Mouse (Mus musculus) layer of hippocampus, adult 9-11 months (tissue): ENCODE results near the gene Pate2.
"Not testable (repeated sequence)": the region's sequence is repeated elsewhere in the genome, so short reads cannot be mapped to it uniquely, and the experiment has no call there.

Source experiments
- DNase-seq: peaks from one replicate; pipeline ENCODE4 v3.0.0; 2022

Pate2 gene

GRCm38 (mm10) chr9:35558257-35559008 is 11.7 kb upstream of the Pate2 start, which contains the start of the genes Ddx25 and Pus3:
TSS of gene Ddx25 (minus strand) at chr9:35558528.
TSS of gene Pus3 (plus strand) at chr9:35558595.
- DNase-seq: peak; percentile 57

- peak; percentile 89 for DNase-seq
Measured at GRCm38 (mm10) chr9:35559009-35559890, 10.8 kb upstream of the Pate2 start.

GRCm38 (mm10) chr9:35561076-35561475 is 9.0 kb upstream of the Pate2 start:
- peak; percentile 1 for DNase-seq

- peak; percentile 1 for DNase-seq
Measured at GRCm38 (mm10) chr9:35561583-35561982, 8.5 kb upstream of the Pate2 start.

- DNase-seq: peak; percentile 1
Measured at GRCm38 (mm10) chr9:35564536-35565240, 5.4 kb upstream of the Pate2 start.

GRCm38 (mm10) chr9:35567995-35568394 is 2.1 kb upstream of the Pate2 start:
- DNase-seq: no peak

- DNase-seq: no peak
Measured at GRCm38 (mm10) chr9:35570663-35571062, 579 bp downstream of the Pate2 start.

GRCm38 (mm10) chr9:35574416-35574815 is 4.3 kb downstream of the Pate2 start:
- no peak for DNase-seq

GRCm38 (mm10) chr9:35587674-35588073 is 17.6 kb downstream of the Pate2 start:
- no peak for DNase-seq

GRCm38 (mm10) chr9:35592903-35593302 is 22.8 kb downstream of the Pate2 start:
- DNase-seq: no peak

- DNase-seq: no peak
Measured at GRCm38 (mm10) chr9:35607647-35608405, 37.7 kb downstream of the Pate2 start.

- no peak for DNase-seq
Measured at GRCm38 (mm10) chr9:35611841-35612240, 41.8 kb downstream of the Pate2 start, which contains the start of gene Pate4. TSS of gene Pate4 (minus strand) at chr9:35611941.

- DNase-seq: no peak
Measured at GRCm38 (mm10) chr9:35614005-35614404, 43.9 kb downstream of the Pate2 start.

GRCm38 (mm10) chr9:35616784-35617183 is 46.7 kb downstream of the Pate2 start:
- not testable (repeated sequence) for DNase-seq

- DNase-seq: no peak
Measured at GRCm38 (mm10) chr9:35632981-35633380, 62.9 kb downstream of the Pate2 start.

GRCm38 (mm10) chr9:35648102-35648501 is 78.0 kb downstream of the Pate2 start, which contains the start of gene Pate3:
TSS of gene Pate3 (minus strand) at chr9:35648202.
- DNase-seq: no peak

GRCm38 (mm10) chr9:35673557-35673956 is 103.5 kb downstream of the Pate2 start:
- no peak for DNase-seq

GRCm38 (mm10) chr9:35687013-35687412 is 116.9 kb downstream of the Pate2 start, which contains the start of gene Pate1:
TSS of gene Pate1 (minus strand) at chr9:35687390.
- DNase-seq: peak; percentile 24

GRCm38 (mm10) chr9:35691924-35692323 is 121.8 kb downstream of the Pate2 start:
- DNase-seq: no peak

GRCm38 (mm10) chr9:35707265-35707664 is 137.2 kb downstream of the Pate2 start:
- DNase-seq: no peak
